Mouse (Mus musculus): Measurements from ENCODE around the gene Elmsan1.

DNA sequence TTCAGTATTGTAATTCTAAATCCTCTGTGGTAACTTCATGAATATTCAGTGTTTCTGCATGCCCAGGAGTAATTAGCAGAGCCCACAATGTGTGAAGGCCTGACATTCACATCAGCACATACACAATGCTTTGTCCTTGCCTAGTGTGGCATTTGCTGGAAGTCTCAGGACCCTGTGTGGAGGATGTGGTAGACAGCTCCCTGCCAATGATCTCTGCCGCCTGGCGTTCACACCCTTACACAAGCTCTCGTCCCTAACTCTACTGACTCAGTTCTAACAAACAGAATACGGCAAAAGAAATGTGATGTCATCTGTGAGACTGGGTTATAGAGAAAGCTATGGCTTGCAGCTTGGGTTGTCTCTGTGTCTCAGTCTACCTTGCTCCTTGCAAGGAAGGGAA is 1.8 kb upstream of the Elmsan1 start:
- TF ChIP-seq GATA1 (IDR thresholded peaks at IDR 0.05; ENCODE audit: borderline replicate concordance, low read length) (no peak), FLI1 (IDR thresholded peaks at IDR 0.05; ENCODE audit: low read length) (no peak)

All from megakaryocyte, embryonic 14.5 days (primary cell).